Mouse (Mus musculus) c-Kit-negative CD71-positive TER-119-positive erythroid progenitor cells, embryonic 14.5 days (primary cell): ENCODE measurements around the gene Olfr70.

Experiments used
- DNase-seq: peaks from one replicate; pipeline ENCODE4 v3.0.0-alpha.2; 2013; ENCODE audit warnings: low read depth, low spot score

Gene Olfr70

DNA sequence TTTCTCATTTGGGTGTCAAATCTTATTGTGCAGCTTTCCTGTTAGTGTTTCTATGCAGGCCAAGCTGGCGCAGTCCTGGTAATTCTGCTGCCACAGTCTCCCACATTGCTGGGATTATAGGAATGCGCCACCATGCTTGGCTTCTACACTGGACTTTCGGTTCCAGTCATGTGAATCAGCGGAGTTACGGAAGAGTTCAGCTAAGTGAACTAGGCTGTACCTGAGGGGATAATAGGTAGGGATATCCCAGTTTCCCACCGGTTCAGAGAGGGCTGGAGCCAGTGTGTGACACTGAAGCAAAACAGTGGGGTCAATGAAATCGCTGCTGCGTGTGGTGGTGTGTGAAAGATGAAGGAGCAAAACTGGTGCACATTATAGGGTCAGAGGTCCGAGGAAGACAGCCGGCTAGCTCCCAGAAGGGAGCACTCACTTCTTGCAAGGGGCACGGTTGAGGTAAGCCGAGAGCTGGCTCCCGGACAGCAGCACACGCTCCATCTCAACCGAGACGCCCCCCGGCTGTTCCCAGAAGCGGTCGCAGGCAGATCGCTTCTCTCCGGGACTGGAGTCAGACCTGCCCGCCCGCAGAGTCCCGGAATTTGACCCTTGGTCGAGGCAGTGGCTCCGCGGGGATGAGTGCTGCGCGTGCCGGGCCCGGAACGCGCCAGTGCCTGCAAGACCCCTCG is 44.8 kb downstream of the Olfr70 start:
- DNase-seq, result no peak

DNA sequence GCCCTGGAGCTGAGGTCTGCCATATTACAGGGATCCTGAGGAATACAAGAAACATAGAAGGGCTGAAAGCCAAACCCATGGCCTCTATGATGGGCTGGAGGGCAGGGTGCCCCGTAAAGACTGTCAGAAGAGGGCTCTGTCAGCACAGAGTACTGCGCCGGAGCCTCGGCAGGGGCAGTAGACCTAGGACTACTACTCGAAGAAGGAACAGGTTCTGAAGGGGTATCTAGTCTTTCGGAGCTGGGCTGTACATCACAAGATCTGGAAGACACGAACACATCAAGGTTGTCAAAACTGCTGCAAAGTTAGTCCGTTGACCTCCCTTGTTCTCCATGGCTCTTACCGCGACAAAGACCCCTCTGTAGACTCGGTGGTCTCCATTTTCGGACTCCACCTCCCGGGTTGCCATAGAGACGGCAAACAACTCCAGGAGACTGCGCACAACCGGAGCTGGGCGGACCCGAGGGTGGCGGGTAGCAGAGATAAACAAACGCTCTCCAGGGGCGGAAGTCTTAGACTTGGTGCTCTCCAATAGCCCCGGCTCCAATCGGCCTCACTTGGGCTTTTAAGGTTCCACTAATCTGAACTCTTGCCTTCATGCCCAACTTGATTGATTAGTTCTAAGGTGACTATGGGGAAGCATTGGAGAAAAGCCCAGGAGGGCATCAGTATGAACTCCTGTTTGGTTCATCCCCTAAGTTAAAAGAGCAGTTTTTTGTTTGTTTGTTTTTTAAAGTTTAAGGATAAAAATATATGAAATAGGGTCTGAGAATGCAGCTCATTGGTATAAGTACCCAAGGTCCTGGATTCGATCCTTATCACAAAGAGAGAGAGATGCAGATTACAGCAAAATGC is 47.2 kb downstream of the Olfr70 start, which contains the start of gene Spag8:
Gene Spag8, minus strand, starts transcription at position 434 of the 855 bp plus-strand sequence.
- DNase-seq, result no peak

DNA sequence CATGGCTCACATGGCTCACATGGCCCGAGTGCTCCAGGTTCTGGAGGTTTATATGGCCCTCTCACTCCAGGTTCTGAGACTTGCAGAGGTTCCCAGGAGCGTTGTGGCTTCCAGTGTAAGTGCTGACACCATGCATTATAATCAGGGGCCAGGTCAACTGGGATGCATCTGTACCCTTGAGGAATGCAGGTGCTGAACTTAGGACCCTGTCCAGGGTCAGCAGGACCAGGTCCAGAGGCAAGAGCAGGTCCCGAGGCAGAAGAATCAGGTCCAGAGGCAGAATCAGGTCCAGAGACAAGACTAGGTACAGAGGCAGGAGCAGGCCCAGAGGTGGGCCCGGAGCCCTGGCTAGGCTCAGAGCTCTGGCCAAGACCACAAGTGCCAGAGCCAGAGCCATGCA is 47.9 kb downstream of the Olfr70 start:
- no peak for DNase-seq

DNA sequence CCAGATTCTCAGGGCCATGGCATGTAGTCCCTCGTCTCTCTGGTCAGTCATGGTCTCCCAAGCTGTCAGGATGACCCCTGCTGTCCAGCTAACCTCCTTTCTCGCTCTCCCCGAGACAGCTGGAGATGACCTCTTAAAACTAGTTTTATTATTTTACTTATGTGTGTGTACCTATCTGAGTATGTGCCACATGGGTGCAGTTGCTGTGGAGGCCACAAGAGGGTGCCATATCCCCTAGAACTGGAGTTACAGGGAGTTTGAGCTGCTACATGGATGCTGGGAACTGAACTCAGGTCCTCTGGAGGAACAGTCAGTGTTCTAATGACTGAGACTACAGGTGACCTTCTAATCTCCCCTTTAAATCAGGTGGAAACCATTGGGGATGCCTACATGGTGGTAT is 50.8 kb downstream of the Olfr70 start:
- no peak for DNase-seq
